Mouse (Mus musculus): ENCODE measurements at regions not wholly inside any gene's neighbourhood (a gene's known extent, or its start where the extent isn't known, plus 50 kb on each side); places are given as distances from the start of the nearest gene placed in this dataset.
A peak's percentile ranks its signal among the peaks of the same experiment; 100 is the strongest.

DNA sequence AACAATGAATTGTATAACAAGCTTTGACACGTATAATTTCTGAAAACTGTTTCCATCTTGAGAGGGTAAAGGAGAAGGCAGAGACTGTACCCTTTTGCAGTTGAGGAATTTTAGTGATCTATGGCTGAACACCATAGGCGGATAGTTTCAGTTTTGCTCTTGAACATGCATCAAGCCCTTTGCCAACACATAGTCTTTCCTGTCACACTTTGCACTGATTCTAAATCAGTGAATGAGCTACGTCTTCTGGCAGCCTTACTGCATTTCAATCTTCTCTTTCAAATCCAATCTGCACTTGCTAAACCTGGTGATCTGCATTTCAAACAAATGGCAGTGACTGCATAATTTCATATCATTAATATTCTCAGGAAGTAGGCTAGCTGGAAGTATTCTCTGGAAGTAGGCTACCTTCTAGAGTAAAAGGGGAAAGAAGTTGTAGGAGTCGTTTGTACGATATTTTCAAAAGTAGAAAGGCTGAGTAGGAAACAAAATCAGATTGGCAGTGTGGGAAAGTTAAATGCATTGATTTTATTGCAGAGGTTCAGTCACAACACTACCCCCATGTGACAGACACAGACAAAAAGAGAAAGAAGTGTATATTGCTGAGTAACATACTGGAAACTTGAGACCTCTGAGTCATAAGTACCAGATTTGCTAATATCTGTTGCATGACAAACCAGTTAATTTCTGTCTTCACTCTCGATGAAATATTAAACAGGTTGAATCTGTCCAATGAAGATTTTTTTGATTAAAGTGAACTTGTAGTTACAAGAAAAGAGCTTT lies 983.3 kb upstream of the Nr2f1 start:
- no peak overlapping the region for H3K9ac ChIP-seq (ENCODE audit: low read length)
- no peak overlapping the region for H3K27ac ChIP-seq (ENCODE audit: low read depth, low read length)
- ATAC-seq (ENCODE audit: low FRiP score) (no peak), DNase-seq (ENCODE audit: low spot score, missing footprints) (no peak)
- H3K9me3 ChIP-seq (ENCODE audit: control insufficient read depth, low read length): no peaks in the 10 kb centered on the region
- H3K4me3 ChIP-seq (ENCODE audit: low read depth, low read length): no peak overlapping the region
- 82% methylated on average over 6 of the region's 6 CpGs for WGBS
- no peaks in the 10 kb centered on the region for H3K27me3 ChIP-seq (ENCODE audit: control insufficient read depth, insufficient read depth, low read length)
- H3K36me3 ChIP-seq (ENCODE audit: control insufficient read depth, insufficient read depth, low read length): no peaks in the 10 kb centered on the region
- no peaks in the 10 kb centered on the region for H3K4me1 ChIP-seq (ENCODE audit: control insufficient read depth, insufficient read depth, low read length)
- no peak overlapping the region for H3K4me2 ChIP-seq

DNA sequence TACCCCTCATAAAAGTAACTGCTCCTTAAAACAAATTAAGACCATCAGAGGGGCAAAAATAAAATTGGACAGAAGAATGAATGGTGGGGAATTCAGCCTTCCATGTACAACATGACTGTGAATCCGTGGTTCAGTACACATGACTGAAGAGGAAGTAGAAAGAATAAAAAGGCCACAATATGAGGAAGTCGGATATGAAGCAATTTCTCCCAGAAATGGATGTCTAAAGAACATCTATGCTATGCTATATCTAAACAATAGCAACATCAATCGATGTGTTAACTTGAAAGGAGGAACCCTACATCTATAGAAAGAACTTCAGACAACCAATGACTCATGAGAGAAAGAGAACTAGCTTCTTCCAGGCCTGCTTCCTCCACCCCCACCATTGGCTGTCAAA lies 959.2 kb upstream of the Nr2f1 start:
- Histone ChIP-seq H3K27ac (ENCODE audit: low read depth, low read length) (no peak overlapping the region), H3K9me3 (ENCODE audit: control insufficient read depth, low read length) (no peaks in the 10 kb centered on the region), H3K4me2 (no peak overlapping the region), H3K36me3 (ENCODE audit: control insufficient read depth, insufficient read depth, low read length) (no peaks in the 10 kb centered on the region), H3K4me3 (ENCODE audit: low read depth, low read length) (no peak overlapping the region), H3K9ac (ENCODE audit: low read length) (no peak overlapping the region), H3K27me3 (ENCODE audit: control insufficient read depth, insufficient read depth, low read length) (no peaks in the 10 kb centered on the region), H3K4me1 (ENCODE audit: control insufficient read depth, insufficient read depth, low read length) (no peaks in the 10 kb centered on the region)
- ATAC-seq (ENCODE audit: low FRiP score) (no peak), DNase-seq (ENCODE audit: low spot score, missing footprints) (no peak)
- WGBS: 79% methylated on average over 3 of the region's 3 CpGs

DNA sequence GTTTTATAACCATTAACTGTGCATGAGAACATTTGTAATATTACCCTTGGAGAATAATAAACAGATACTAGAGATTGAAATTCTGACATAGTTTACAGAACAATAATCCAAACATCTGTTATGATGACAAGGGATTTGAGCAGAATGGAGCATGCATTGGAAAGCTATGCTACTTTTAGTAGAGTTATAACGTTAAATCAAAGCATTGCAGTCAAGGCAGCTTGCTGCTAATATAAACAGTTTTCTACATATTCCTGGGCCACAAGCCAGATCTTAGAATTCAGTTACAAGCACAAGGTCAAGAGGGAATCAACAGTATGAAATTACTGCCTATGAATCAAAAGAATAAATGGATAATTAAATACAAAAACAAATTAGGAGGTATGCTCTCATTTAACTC lies 943.3 kb upstream of the Nr2f1 start:
- no peaks in the 10 kb centered on the region for H3K27me3 ChIP-seq (ENCODE audit: control insufficient read depth, insufficient read depth, low read length)
- WGBS: 69% methylated on average over 1 of the region's 1 CpGs
- ATAC-seq (ENCODE audit: low FRiP score) (no peak), DNase-seq (ENCODE audit: low spot score, missing footprints) (no peak)
- no peaks in the 10 kb centered on the region for H3K4me1 ChIP-seq (ENCODE audit: control insufficient read depth, insufficient read depth, low read length)
- H3K4me3 ChIP-seq (ENCODE audit: low read depth, low read length): no peak overlapping the region
- no peaks in the 10 kb centered on the region for H3K36me3 ChIP-seq (ENCODE audit: control insufficient read depth, insufficient read depth, low read length)
- no peaks in the 10 kb centered on the region for H3K9me3 ChIP-seq (ENCODE audit: control insufficient read depth, low read length)
- no peak overlapping the region for H3K27ac ChIP-seq (ENCODE audit: low read depth, low read length)
- H3K4me2 ChIP-seq: no peak overlapping the region
- H3K9ac ChIP-seq (ENCODE audit: low read length): no peak overlapping the region

DNA sequence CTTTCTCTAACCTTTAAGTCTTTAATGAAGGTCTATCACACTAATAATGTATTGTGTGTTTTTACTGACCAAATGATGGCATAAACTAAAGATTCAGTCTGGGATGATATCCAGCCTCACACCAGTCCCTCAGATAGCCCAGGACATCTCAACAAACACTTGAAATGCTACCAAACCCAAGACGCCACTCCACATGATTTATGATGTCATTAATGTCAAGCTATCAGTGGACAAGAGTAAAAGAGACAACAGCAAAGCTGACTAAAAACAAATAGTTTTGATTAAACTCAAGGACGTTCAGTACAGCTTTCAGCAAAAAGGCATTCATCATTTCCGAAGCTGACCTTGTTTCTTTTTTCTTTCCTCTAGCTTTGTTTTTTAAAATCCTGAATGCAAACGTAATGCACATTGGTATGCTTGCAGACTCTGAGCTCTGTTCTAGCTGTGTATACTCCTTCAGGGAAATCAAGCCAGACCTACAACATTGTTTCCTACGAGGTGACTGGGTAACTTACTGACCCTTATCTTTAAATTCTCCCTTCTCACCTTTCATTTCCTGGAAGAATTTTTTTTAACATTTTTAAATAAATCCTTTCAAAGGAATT lies 941.9 kb upstream of the Nr2f1 start:
- Histone ChIP-seq H3K27me3 (ENCODE audit: control insufficient read depth, insufficient read depth, low read length) (no peaks in the 10 kb centered on the region), H3K27ac (ENCODE audit: low read depth, low read length) (no peak overlapping the region), H3K4me1 (ENCODE audit: control insufficient read depth, insufficient read depth, low read length) (no peaks in the 10 kb centered on the region), H3K36me3 (ENCODE audit: control insufficient read depth, insufficient read depth, low read length) (no peaks in the 10 kb centered on the region), H3K9me3 (ENCODE audit: control insufficient read depth, low read length) (no peaks in the 10 kb centered on the region), H3K4me2 (no peak overlapping the region), H3K4me3 (ENCODE audit: low read depth, low read length) (no peak overlapping the region), H3K9ac (ENCODE audit: low read length) (no peak overlapping the region)
- DNase-seq (ENCODE audit: low spot score, missing footprints): no peak
- no peak for ATAC-seq (ENCODE audit: low FRiP score)
- WGBS: 59% methylated on average over 5 of the region's 5 CpGs

DNA sequence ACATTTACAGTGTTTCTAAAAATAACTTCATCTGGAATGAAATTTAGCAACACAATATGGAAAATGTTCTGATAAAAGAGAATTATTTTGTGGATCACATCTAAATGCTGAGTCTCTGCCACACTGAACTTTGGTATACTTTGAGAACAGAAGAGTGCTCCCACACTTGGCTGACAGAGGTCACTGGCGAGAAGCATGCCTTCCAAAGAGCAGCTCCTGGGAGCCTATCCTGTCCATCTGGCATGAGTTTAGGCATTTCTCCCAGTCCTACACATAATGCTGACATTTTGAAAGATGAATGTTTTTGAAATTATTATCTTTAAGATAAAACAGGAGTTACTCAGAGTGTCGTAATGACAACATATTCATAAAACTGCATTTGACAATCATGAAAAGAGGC lies 939.2 kb upstream of the Nr2f1 start:
- Histone ChIP-seq H3K9ac (ENCODE audit: low read length) (no peak overlapping the region), H3K4me2 (no peak overlapping the region), H3K4me1 (ENCODE audit: control insufficient read depth, insufficient read depth, low read length) (no peaks in the 10 kb centered on the region), H3K27me3 (ENCODE audit: control insufficient read depth, insufficient read depth, low read length) (no peaks in the 10 kb centered on the region), H3K4me3 (ENCODE audit: low read depth, low read length) (no peak overlapping the region), H3K9me3 (ENCODE audit: control insufficient read depth, low read length) (no peaks in the 10 kb centered on the region), H3K36me3 (ENCODE audit: control insufficient read depth, insufficient read depth, low read length) (no peaks in the 10 kb centered on the region), H3K27ac (ENCODE audit: low read depth, low read length) (no peak overlapping the region)
- DNase-seq (ENCODE audit: low spot score, missing footprints) (no peak), ATAC-seq (ENCODE audit: low FRiP score) (no peak)
- 69% methylated on average over 2 of the region's 2 CpGs for WGBS

DNA sequence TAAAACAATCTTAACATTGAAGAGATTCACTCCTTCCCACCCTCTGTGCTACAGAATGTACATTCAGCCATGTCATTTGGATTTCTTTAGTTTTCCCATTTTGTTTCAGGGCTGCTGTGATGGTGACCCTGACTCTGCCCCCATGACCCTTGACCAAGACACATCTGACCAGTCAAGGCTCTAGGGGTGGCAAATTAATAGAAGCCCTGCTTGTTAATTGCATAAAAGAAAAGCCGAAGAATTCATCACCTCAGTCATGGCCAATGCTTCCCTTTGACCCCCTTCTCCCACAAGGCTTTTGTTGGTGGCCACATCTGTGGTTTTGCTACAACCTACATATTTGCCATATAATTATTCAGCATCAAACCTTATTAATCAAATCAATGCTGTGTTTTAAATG lies 937.2 kb upstream of the Nr2f1 start:
- Histone ChIP-seq H3K9ac (ENCODE audit: low read length) (no peak overlapping the region), H3K4me3 (ENCODE audit: low read depth, low read length) (no peak overlapping the region), H3K27ac (ENCODE audit: low read depth, low read length) (no peak overlapping the region), H3K4me1 (ENCODE audit: control insufficient read depth, insufficient read depth, low read length) (no peaks in the 10 kb centered on the region), H3K36me3 (ENCODE audit: control insufficient read depth, insufficient read depth, low read length) (no peaks in the 10 kb centered on the region), H3K4me2 (no peak overlapping the region), H3K9me3 (ENCODE audit: control insufficient read depth, low read length) (no peaks in the 10 kb centered on the region), H3K27me3 (ENCODE audit: control insufficient read depth, insufficient read depth, low read length) (no peaks in the 10 kb centered on the region)
- ATAC-seq (ENCODE audit: low FRiP score): peak; percentile 85
- no peak for DNase-seq (ENCODE audit: low spot score, missing footprints)
- WGBS: 38% methylated on average over 1 of the region's 1 CpGs
